Mouse (Mus musculus) natural killer cell, adult 2 months (primary cell): ENCODE measurements around the gene Itgb5.

Experiments used
- DNase-seq, 2 experiments: peaks; one replicate each; pipeline ENCODE4 v3.0.0; 2022; ENCODE audit warnings: low spot score in 2 of 2

Gene Itgb5

DNA sequence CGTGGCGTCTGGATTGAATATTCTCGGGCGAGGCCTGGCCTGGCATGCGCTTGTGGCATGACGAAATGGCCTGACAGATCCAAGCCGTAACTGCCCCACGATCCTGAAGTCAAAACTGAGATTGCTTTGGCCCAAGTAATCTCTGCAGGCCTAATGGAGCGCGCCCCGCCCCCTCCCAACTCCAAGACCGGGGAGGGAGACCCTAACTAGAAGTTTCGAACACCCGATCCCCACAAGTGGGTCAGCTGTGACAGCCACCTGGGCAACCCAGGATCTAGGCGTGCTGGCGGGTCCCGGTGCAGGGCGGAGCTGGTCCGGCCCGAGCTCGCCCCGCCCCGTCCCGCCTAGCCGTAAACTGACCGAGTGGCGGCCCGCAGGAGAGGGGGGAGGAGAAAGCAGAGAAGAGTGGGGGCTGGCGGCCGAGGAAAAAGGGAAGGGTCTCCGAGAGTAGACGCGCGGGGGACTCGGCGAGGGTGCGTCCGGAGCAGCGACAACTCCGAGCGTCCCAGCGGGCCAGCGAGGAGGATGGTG, at the start of gene Itgb5:
Gene Itgb5 (plus strand): TSS at position 365 of the 531 bp plus-strand sequence.
- DNase-seq, result peak in 1 of 2 experiments; percentile 6

- no peak for DNase-seq
Measured at GRCm38 (mm10) chr16:33781789-33782728, 47.4 kb upstream of the Itgb5 start.

DNA sequence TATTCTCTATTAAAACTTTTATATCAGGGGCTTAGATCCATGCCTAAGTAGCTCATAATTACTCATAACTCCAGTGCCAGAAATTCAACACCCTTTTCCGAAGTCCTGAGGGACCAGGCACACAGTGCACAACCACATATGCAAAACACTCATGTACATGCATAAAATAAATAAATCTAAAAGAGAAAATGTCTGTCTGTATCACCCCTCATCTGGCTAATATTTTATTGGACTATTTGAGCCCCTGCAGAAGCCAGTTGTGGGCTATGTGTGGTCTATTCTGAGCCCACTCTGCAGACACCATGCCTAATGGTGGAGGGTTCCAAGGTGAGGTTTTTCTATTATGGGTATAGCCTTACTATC, 46.8 kb upstream of the Itgb5 start:
- DNase-seq, result no peak

- DNase-seq, result no peak
Measured at GRCm38 (mm10) chr16:33784547-33784946, 44.9 kb upstream of the Itgb5 start.

DNA sequence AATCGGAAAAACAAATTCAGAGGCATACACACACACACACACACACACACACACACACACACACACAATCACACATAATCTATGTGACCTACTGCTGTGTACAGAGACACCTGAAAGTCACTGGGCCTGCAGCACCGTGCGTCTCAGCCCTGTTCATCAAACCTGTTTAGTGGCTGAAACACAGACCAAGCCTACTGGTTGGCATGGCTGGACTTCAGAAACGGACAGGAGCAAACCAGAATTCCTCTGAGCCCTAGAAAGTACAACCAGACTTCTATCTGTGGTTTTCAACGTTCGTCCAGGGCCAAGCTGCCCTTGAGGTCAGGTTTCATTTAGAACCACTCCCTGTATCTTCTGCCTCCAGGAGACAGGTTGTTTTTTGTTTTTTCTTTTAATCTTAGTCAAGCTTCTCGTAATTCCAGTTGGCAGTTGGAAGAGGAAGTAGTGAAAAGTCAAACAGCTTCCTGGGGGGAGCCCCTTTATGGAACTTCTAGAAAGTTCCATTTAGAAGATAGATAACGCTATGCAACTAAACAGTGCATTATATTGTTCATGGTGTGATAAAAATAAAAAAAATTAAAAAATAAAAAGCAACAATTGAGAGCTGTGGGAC, 44.3 kb upstream of the Itgb5 start:
- no peak for DNase-seq

DNA sequence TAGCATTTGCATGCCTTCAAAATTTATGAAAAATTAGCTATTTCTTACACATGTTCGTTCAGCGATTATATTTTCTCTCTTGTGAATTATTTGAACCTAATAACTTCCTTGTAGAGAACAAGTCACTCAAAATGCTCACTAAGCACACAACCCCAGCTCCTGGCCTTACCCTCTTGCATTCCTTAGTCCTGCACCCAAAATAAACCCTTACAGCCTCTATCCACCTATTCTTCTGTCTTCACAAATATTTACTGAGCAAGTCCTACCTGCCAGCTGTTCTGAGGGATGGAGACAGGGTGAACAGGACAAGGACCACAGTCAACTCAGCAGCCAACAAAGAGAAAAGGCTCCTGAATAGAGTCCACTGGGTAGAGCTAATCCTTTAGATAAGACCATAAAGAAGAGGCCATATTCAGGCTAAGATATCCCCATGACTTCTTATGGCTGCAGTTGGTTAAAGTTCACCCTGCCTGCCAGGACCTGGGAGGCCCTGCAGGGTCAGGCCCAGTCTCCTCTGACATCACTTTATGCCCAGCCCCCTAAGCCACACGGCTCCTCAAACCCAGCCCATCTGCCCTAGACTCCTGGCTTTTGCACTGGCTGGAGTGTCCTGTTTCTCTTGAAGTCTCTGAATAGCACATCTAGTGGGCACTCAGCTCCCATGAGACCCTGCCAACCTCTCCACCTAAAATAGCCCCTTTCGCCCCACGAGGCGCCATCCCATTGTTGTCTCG, 42.6 kb upstream of the Itgb5 start:
- DNase-seq, result no peak

- no peak for DNase-seq
Measured at GRCm38 (mm10) chr16:33793846-33794791, 35.3 kb upstream of the Itgb5 start, which contains the start of gene Muc13. Gene Muc13 (plus strand): TSS chr16:33794037.

DNA sequence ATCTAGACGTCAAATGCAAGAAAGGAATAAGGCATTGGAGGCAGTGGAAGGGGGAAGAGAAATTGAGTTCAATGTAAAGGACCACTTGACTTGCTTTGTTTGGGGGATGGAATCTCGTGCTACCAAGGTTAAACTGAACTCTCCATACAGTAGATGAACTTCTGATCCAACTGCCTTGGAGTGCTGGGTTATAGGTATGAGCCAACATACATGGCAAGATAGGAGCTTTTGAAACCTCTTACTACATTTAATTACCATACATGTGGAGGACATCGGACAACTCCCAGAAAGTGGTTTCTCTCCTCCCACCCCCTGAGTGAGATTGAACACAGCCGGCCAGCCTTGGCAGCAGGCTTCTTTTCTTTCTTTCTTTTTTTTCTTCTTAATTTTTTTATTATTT, 34.4 kb upstream of the Itgb5 start:
- DNase-seq, result no peak

- no peak for DNase-seq
Measured at GRCm38 (mm10) chr16:33795887-33796286, 33.6 kb upstream of the Itgb5 start.

DNA sequence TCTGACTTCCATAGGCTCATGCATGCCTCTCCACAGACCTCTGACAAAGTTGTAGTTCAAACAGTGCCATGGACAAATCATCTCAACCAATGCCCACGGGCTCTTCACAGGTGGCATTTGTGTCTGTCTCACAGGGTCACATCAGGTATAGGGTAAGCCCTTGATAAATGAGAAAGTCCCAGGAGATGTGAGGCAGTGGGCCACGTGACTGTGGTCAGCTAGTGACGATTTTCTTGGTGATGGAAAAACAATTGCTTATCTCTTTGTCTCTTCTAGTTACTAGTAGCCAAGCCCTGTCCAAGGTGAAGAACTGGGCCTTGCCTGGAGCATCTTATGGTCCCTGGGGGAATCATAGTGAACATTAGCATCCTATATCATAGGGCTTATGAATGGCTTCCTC, 32.7 kb upstream of the Itgb5 start:
- no peak for DNase-seq

DNA sequence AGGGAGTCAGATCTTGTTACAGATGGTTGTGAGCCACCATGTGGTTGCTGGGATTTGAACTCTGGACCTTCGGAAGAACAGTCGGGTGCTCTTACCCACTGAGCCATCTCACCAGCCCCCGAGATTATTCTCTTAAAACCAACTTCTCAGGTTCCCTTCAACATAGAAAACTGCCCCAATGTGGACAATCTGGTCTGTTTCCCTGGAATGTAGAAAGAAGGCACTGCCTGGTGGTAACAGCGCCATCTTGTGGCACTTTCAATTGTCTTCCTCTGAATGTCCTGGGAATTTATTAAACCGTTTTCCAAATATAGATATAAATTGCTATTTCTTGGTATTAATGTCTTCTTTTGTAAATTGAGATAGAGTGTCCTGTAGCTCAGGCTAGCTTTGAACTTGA, 31.6 kb upstream of the Itgb5 start:
- peak in 1 of 2 experiments; percentile 25 for DNase-seq

- DNase-seq, result no peak
Measured at GRCm38 (mm10) chr16:33810002-33810401, 19.5 kb upstream of the Itgb5 start.

DNA sequence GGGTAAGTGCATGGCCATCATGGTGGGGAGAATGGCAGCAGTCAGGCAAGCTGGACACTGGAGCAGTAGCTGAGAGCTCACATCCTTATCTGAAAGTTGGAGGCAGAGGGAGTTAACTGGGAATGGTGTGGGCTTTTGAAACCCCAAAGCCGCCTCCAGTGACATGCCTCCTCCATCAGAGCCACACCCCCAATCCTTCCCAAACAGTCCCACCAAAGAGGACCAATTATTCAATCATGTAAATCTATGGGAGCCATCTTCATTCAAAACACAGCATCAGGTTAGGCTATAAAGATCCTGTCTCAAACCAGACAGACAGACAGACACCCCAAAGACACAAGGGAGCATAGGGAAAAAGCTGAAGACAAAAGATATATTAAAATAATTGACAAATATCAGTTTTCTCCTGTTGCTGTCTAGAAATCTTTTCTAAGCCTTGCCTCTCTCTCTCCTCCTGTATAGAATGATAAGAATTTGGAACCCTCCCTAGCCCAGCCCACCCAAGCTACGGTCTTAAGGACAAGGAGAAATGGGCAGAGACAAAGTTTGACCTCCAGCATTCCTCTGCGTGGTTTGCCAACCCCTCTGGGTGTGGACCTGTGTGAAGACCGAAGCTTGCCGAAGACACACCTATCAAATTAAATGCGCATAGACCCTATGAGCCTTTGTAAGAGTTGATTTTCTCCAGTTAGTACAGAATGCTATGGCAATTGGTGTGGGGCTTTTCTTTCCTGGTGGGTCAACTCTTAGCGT, 10.9 kb upstream of the Itgb5 start:
- no peak for DNase-seq

GRCm38 (mm10) chr16:33820269-33821178, 8.9 kb upstream of the Itgb5 start:
- peak; percentile 66 to 79 for DNase-seq

GRCm38 (mm10) chr16:33824603-33825002, 4.9 kb upstream of the Itgb5 start:
- DNase-seq, result no peak

DNA sequence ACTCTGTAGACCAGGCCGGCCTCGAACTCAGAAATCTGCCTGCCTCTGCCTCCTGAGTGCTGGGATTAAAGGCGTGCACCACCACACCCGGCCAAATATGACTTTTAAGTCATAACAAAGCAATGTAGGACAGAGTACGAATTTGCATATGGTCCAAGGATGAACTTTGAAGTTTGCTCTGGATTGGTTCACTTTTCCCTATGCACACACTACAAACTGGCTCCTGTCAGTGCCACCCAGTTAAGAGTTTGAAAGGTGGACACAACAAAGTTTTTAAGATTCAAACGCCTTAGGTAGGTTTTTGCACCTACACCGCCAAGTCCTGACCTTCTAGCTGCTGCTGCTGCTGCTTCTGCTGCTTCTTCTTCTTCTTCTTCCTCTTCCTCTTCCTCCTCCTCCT, 969 bp upstream of the Itgb5 start:
- DNase-seq, result no peak

- DNase-seq, result no peak
Measured at GRCm38 (mm10) chr16:33829842-33830511, 512 bp downstream of the Itgb5 start.

DNA sequence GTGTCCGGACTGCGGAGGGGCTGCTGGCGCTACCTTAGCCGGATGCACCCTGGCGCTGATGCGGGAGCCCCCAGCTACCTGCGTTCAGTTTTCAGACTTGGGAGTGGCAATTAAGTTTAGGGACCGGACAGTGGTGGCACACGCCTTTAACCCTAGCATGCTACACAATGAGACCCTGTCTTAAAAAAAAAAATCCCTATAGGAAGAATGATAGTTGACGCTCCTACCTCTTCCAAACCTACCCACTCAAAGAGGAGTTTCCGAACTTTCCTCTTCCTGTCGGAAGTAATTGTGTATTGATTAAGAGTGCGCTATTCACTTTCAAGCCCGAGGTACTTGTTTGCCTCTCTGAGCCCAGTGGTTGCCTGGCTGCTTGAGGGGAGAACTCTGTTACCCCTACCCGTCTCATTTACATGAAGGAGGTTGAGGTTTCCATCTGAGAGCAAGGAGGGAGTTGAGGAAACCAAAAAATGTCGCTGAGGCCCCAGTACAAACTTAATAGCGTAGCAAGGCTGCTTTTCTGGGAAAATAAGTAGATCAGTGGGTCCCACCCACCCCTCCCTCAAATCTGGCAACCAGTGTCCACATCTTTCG, 1.1 kb downstream of the Itgb5 start:
- DNase-seq, result no peak
